ENCODE assay signal across 13 mouse cellular contexts in the genomic region with DNA sequence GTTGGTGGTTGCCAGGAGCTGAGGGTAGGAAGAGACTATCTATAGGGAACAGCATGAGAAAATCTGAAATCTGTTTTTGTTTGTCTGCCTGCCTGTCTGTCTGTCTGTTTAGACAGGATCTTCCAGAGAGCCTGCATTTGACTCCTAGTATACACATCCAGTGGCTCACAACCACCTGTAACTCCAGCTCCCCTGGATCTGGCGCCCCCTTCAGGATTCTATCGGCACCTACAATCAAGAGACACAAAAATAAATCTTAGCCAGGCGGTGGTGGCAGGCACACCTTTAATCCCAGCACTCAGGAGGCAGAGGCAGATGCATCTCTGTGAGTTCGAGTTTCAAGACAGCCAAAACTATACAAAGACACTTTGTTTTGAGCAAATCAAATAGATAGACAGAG. TPM values are rescaled to one million over a fixed set of nuclear protein-coding genes. Genes with fewer than 3 reads are reported as not detected.
DNase-seq lines count a peak whose midpoint lies in the region; ATAC-seq and TF ChIP-seq lines count a peak whose summit lies in the region.
"Had no signal": no experiment of that assay in that cellular context is flagged by ENCODE, and none has a peak within 500 bp of the region (broad histone marks: within the 10 kb centered on the region; RNA-seq: fewer than 3 reads in every experiment).

No protein-coding gene starts in this region.

- WGBS in kidney, postnatal 0 days = 42% methylated on average over 4 of the region's 4 CpGs
- 49% methylated on average over 4 of the region's 4 CpGs for WGBS in kidney, embryonic 14.5 days

- H3K27me3 ChIP-seq in kidney, postnatal 0 days (ENCODE audit: insufficient read depth, low read length) = no peaks in the 10 kb centered on the region
- H3K27me3 ChIP-seq in kidney, embryonic 14.5 days (ENCODE audit: control insufficient read depth, insufficient read depth, low read length) = no peaks in the 10 kb centered on the region
- H3K27me3 ChIP-seq: hindbrain, embryonic 15.5 days; lung, embryonic 15.5 days had no signal

- H3K27ac ChIP-seq in kidney, postnatal 0 days = no peak overlapping the region
- no peak overlapping the region for H3K27ac ChIP-seq in kidney, embryonic 14.5 days (ENCODE audit: low read depth, low read length)
- H3K27ac ChIP-seq: hindbrain, embryonic 15.5 days; lung, embryonic 15.5 days had no signal

- ATAC-seq in kidney, postnatal 0 days (replicated peaks; ENCODE audit: low FRiP score, low read depth) = no peak
- no peak for ATAC-seq in kidney, embryonic 14.5 days (ENCODE audit: low FRiP score, low TSS enrichment)

- H3K4me2 ChIP-seq in kidney, postnatal 0 days (ENCODE audit: low read length) = no peak overlapping the region
- no peak overlapping the region for H3K4me2 ChIP-seq in kidney, embryonic 14.5 days (replicated peaks; ENCODE audit: low read depth, low read length)
- H3K4me2 ChIP-seq: hindbrain, embryonic 15.5 days; lung, embryonic 15.5 days had no signal

- DNase-seq in kidney, postnatal 0 days (ENCODE audit: low spot score) = no peak
- peak; percentile 58 for DNase-seq in 3T3-L1 (ENCODE audit: low read depth, low spot score)
- DNase-seq in B cell, adult 2 months = peak; percentile 44 to 47
- no peak for DNase-seq in brain, embryonic 14.5 days (ENCODE audit: low read depth)
- DNase-seq in gastrocnemius, adult 8-10 months (ENCODE audit: low spot score in 2 of 2) = no peak
- DNase-seq in frontal cortex, adult 2 months (ENCODE audit: extremely low spot score in 1 of 2, low spot score in 1 of 2) = no peak
- DNase-seq in gastrocnemius, postnatal 10 days = no peak
- DNase-seq: cerebellum, adult 9-10 months; right cerebral cortex, postnatal 25 days had no signal

- no peak for TF ChIP-seq POLR2A in brain, embryonic 14.5 days (IDR thresholded peaks at IDR 0.05; ENCODE audit: borderline replicate concordance, extremely low read depth, insufficient read depth, insufficient read length, poor library complexity, severe bottlenecking)

- H3K4me1 ChIP-seq in kidney, postnatal 0 days (replicated peaks; ENCODE audit: insufficient read depth, low read length) = no peaks in the 10 kb centered on the region
- no peaks in the 10 kb centered on the region; the same call in 1 of the 2 replicates for H3K4me1 ChIP-seq in kidney, embryonic 14.5 days (ENCODE audit: control insufficient read depth, insufficient read depth, low read length)

- no peaks in the 10 kb centered on the region for H3K36me3 ChIP-seq in kidney, postnatal 0 days (ENCODE audit: insufficient read depth, low read length)
- no peaks in the 10 kb centered on the region for H3K36me3 ChIP-seq in kidney, embryonic 14.5 days (ENCODE audit: control insufficient read depth, insufficient read depth, low read length)
- H3K36me3 ChIP-seq: lung, embryonic 15.5 days had no signal

- H3K4me3 ChIP-seq in kidney, postnatal 0 days (replicated peaks; ENCODE audit: low read depth, low read length) = no peak overlapping the region
- H3K4me3 ChIP-seq in kidney, embryonic 14.5 days (ENCODE audit: low read length) = no peak overlapping the region
- H3K4me3 ChIP-seq: hindbrain, embryonic 15.5 days; lung, embryonic 15.5 days had no signal

- H3K9ac ChIP-seq in kidney, postnatal 0 days (ENCODE audit: low read depth, low read length) = no peak overlapping the region
- no peak overlapping the region for H3K9ac ChIP-seq in kidney, embryonic 14.5 days (ENCODE audit: low read depth, low read length)
- H3K9ac ChIP-seq: hindbrain, embryonic 15.5 days; lung, embryonic 15.5 days had no signal

- no peaks in the 10 kb centered on the region for H3K9me3 ChIP-seq in kidney, postnatal 0 days (replicated peaks; ENCODE audit: low read length)
- H3K9me3 ChIP-seq in kidney, embryonic 14.5 days (ENCODE audit: control insufficient read depth, low read length) = no peaks in the 10 kb centered on the region
- H3K9me3 ChIP-seq: hindbrain, embryonic 15.5 days; lung, embryonic 15.5 days had no signal

- TF ChIP-seq CTCF in kidney, postnatal 0 days (IDR thresholded peaks at IDR 0.05; ENCODE audit: low read depth) = peak; percentile 61
- peak; percentile 47; the same call in 1 of the 2 replicates for TF ChIP-seq CTCF in brain, embryonic 14.5 days (IDR thresholded peaks at IDR 0.05; ENCODE audit: borderline replicate concordance, extremely low read depth, insufficient read depth, insufficient read length)

RNA-seq across cellular contexts. Expression of a gene that starts 4.5 kb away (rescaled TPM):
- 14.3 and 14.6 TPM in 2 replicates for polyA plus RNA-seq in kidney, postnatal 0 days (2015; fragmentation: Nextera tagmentation; extraction: Ambion mirVana)
- 11.2 and 16.2 TPM in 2 replicates for polyA plus RNA-seq in kidney, embryonic 14.5 days (2014; fragmentation: Nextera tagmentation; extraction: Ambion mirVana)
- 170 and 238 TPM in 2 replicates for polyA plus RNA-seq in brain, embryonic 14.5 days (2012; rRNA removed)
- total RNA-seq in gastrocnemius, adult 8-10 months (2022) = 1 to 10 TPM; 2.0 to 2.6 (median 2.1) TPM
- 666 and 673 TPM in 2 replicates for polyA plus RNA-seq in frontal cortex, adult 2 months (2012; rRNA removed)
- total RNA-seq in gastrocnemius, postnatal 10 days (2021) = 10 to 100 TPM; 10.5 to 18.5 TPM

RNA-seq across cellular contexts. Expression of a gene that starts 33.4 kb away (rescaled TPM):
- 41.1 and 42.2 TPM in 2 replicates for polyA plus RNA-seq in kidney, postnatal 0 days (2015; fragmentation: Nextera tagmentation; extraction: Ambion mirVana)
- polyA plus RNA-seq in kidney, embryonic 14.5 days (2014; fragmentation: Nextera tagmentation; extraction: Ambion mirVana) = 18.2 and 19.9 TPM in 2 replicates
- 40.2 and 47.0 TPM in 2 replicates for polyA plus RNA-seq in brain, embryonic 14.5 days (2012; rRNA removed)
- 1 to 10 TPM; 3.8 to 6.3 (median 5.4) TPM for total RNA-seq in gastrocnemius, adult 8-10 months (2022)
- polyA plus RNA-seq in frontal cortex, adult 2 months (2012; rRNA removed) = 28.3 and 30.0 TPM in 2 replicates
- total RNA-seq in gastrocnemius, postnatal 10 days (2021) = 10 to 100 TPM; 16.5 to 22.5 TPM

RNA-seq across cellular contexts. Expression of a gene that starts 58.3 kb away (rescaled TPM):
- polyA plus RNA-seq in kidney, postnatal 0 days (2015; fragmentation: Nextera tagmentation; extraction: Ambion mirVana) = 0.45 and 0.48 TPM in 2 replicates
- 0.11 and 0.39 TPM in 2 replicates for polyA plus RNA-seq in kidney, embryonic 14.5 days (2014; fragmentation: Nextera tagmentation; extraction: Ambion mirVana)
- polyA plus RNA-seq in brain, embryonic 14.5 days (2012; rRNA removed) = 0.71 and 0.86 TPM in 2 replicates
- not detected for total RNA-seq in gastrocnemius, adult 8-10 months (2022)
- 1.8 and 4.8 TPM in 2 replicates for polyA plus RNA-seq in frontal cortex, adult 2 months (2012; rRNA removed)
- total RNA-seq in gastrocnemius, postnatal 10 days (2021) = not detected
- total RNA-seq: granulocyte monocyte progenitor cell, adult 5-6 weeks had no signal

Comparison
In these comparisons a context has a peak if more than half of its experiments do, and no peak if none do; other contexts are left out.
1. DNase-seq: peak in 3T3-L1 (single experiment) and B cell, adult 2 months (2 of 2); none in kidney, postnatal 0 days (single experiment), brain, embryonic 14.5 days (single experiment), gastrocnemius, adult 8-10 months (0 of 2), frontal cortex, adult 2 months (0 of 2) and gastrocnemius, postnatal 10 days (single experiment).